Mouse (Mus musculus) E14TG2a.4 (cell line): Measurements from ENCODE around the gene Dnajc11.

Source experiments
- CTCF ChIP-seq: conservative IDR thresholded peaks from 2 replicates; pipeline ENCODE4 v1.5.1; 2014; ENCODE audit warnings: low read length
- NANOG ChIP-seq: IDR thresholded peaks from 2 replicates; pipeline ENCODE4 v1.6.1; 2014; ENCODE audit warnings: borderline replicate concordance, low read length, mixed read lengths
- POU5F1 ChIP-seq: IDR thresholded peaks from 2 replicates; pipeline ENCODE4 v1.6.1; 2014; ENCODE audit warnings: low read length, borderline replicate concordance

- TF ChIP-seq CTCF (no peak), NANOG (no peak), POU5F1 (no peak)
Observed at GRCm38 (mm10) chr4:151960513-151960854, 27.0 kb downstream of the Dnajc11 start.
